Mouse (Mus musculus): ENCODE measurements around the gene Man2a1. TPM values are rescaled to one million over a fixed set of nuclear protein-coding genes. Genes with fewer than 3 reads are reported as not detected.

Man2a1 gene
- polyA plus RNA-seq, 1 experiment from 2014 or later: 5.4 TPM

- 74% methylated on average over 8 of the region's 8 CpGs for WGBS
- Histone ChIP-seq H3K9me3 (replicated peaks) (no peaks in the 10 kb centered on the region), H3K9ac (replicated peaks) (no peak overlapping the region), H3K27ac (replicated peaks) (no peak overlapping the region), H3K27me3 (replicated peaks) (no peaks in the 10 kb centered on the region), H3K4me2 (no peak overlapping the region), H3K36me3 (no peaks in the 10 kb centered on the region), H3K4me3 (replicated peaks) (no peak overlapping the region), H3K4me1 (no peaks in the 10 kb centered on the region)
- ATAC-seq (ENCODE audit: low FRiP score): no peak
Measured at GRCm38 (mm10) chr17:64579696-64580095, 20.8 kb upstream of the Man2a1 start.

- no peak for ATAC-seq (ENCODE audit: low FRiP score)
- no peak overlapping the region for H3K4me3 ChIP-seq (replicated peaks)
- H3K36me3 ChIP-seq: no peaks in the 10 kb centered on the region
- no peaks in the 10 kb centered on the region for H3K9me3 ChIP-seq (replicated peaks)
- no peaks in the 10 kb centered on the region for H3K4me1 ChIP-seq
- WGBS: 94% methylated on average over 6 of the region's 6 CpGs
- H3K4me2 ChIP-seq: no peak overlapping the region
- H3K9ac ChIP-seq (replicated peaks): no peak overlapping the region
- no peaks in the 10 kb centered on the region for H3K27me3 ChIP-seq (replicated peaks)
- H3K27ac ChIP-seq (replicated peaks): no peak overlapping the region
Measured at GRCm38 (mm10) chr17:64581133-64581532, 19.4 kb upstream of the Man2a1 start.

- Histone ChIP-seq H3K9ac (replicated peaks) (no peak overlapping the region), H3K27ac (replicated peaks) (no peak overlapping the region), H3K4me2 (no peak overlapping the region), H3K4me1 (no peaks in the 10 kb centered on the region), H3K36me3 (no peaks in the 10 kb centered on the region), H3K4me3 (replicated peaks) (no peak overlapping the region), H3K27me3 (replicated peaks) (no peaks in the 10 kb centered on the region), H3K9me3 (replicated peaks) (no peaks in the 10 kb centered on the region)
- WGBS: 87% methylated on average over 3 of the region's 3 CpGs
- ATAC-seq (ENCODE audit: low FRiP score): no peak
Measured at GRCm38 (mm10) chr17:64581962-64582361, 18.6 kb upstream of the Man2a1 start.

GRCm38 (mm10) chr17:64590483-64590882 lies 10.1 kb upstream of the Man2a1 start:
- no peak for ATAC-seq (ENCODE audit: low FRiP score)
- Histone ChIP-seq H3K36me3 (no peaks in the 10 kb centered on the region), H3K27ac (replicated peaks) (no peak overlapping the region), H3K4me3 (replicated peaks) (no peak overlapping the region), H3K9ac (replicated peaks) (no peak overlapping the region), H3K4me2 (no peak overlapping the region), H3K27me3 (replicated peaks) (no peaks in the 10 kb centered on the region), H3K9me3 (replicated peaks) (no peaks in the 10 kb centered on the region), H3K4me1 (peaks cover 3% of the 10 kb centered on the region)
- 51% methylated on average over 4 of the region's 4 CpGs for WGBS

GRCm38 (mm10) chr17:64591366-64591765 lies 9.2 kb upstream of the Man2a1 start:
- no peaks in the 10 kb centered on the region for H3K27me3 ChIP-seq (replicated peaks)
- no peaks in the 10 kb centered on the region for H3K36me3 ChIP-seq
- no peak overlapping the region for H3K4me3 ChIP-seq (replicated peaks)
- no peak for ATAC-seq (ENCODE audit: low FRiP score)
- peaks cover 3% of the 10 kb centered on the region for H3K4me1 ChIP-seq
- WGBS: 65% methylated on average over 10 of the region's 10 CpGs
- no peak overlapping the region for H3K4me2 ChIP-seq
- no peak overlapping the region for H3K27ac ChIP-seq (replicated peaks)
- no peaks in the 10 kb centered on the region for H3K9me3 ChIP-seq (replicated peaks)
- no peak overlapping the region for H3K9ac ChIP-seq (replicated peaks)

- H3K4me2 ChIP-seq: no peak overlapping the region
- H3K9me3 ChIP-seq (replicated peaks): no peaks in the 10 kb centered on the region
- no peak overlapping the region for H3K27ac ChIP-seq (replicated peaks)
- no peak overlapping the region for H3K4me3 ChIP-seq (replicated peaks)
- no peak overlapping the region for H3K9ac ChIP-seq (replicated peaks)
- no peak for ATAC-seq (ENCODE audit: low FRiP score)
- WGBS: 89% methylated on average over 2 of the region's 2 CpGs
- H3K27me3 ChIP-seq (replicated peaks): no peaks in the 10 kb centered on the region
- peaks cover 3% of the 10 kb centered on the region for H3K4me1 ChIP-seq
- no peaks in the 10 kb centered on the region for H3K36me3 ChIP-seq
Measured at GRCm38 (mm10) chr17:64592355-64592754, 8.2 kb upstream of the Man2a1 start.

- WGBS: 85% methylated on average over 3 of the region's 3 CpGs
- ATAC-seq (ENCODE audit: low FRiP score): no peak
- Histone ChIP-seq H3K4me3 (replicated peaks) (no peak overlapping the region), H3K4me1 (peaks cover 3% of the 10 kb centered on the region), H3K4me2 (no peak overlapping the region), H3K27me3 (replicated peaks) (no peaks in the 10 kb centered on the region), H3K36me3 (no peaks in the 10 kb centered on the region), H3K9ac (replicated peaks) (no peak overlapping the region), H3K27ac (replicated peaks) (no peak overlapping the region), H3K9me3 (replicated peaks) (no peaks in the 10 kb centered on the region)
Measured at GRCm38 (mm10) chr17:64592788-64593187, 7.7 kb upstream of the Man2a1 start.

GRCm38 (mm10) chr17:64597770-64598169 lies 2.8 kb upstream of the Man2a1 start:
- H3K4me2 ChIP-seq: no peak overlapping the region
- H3K4me1 ChIP-seq: peaks cover 22% of the 10 kb centered on the region
- no peak overlapping the region for H3K4me3 ChIP-seq (replicated peaks)
- H3K36me3 ChIP-seq: no peaks in the 10 kb centered on the region
- H3K9me3 ChIP-seq (replicated peaks): no peaks in the 10 kb centered on the region
- no peak overlapping the region for H3K27ac ChIP-seq (replicated peaks)
- no peak for ATAC-seq (ENCODE audit: low FRiP score)
- no peaks in the 10 kb centered on the region for H3K27me3 ChIP-seq (replicated peaks)
- H3K9ac ChIP-seq (replicated peaks): no peak overlapping the region
- WGBS: 88% methylated on average over 9 of the region's 9 CpGs

GRCm38 (mm10) chr17:64599916-64600315 lies 620 bp upstream of the Man2a1 start:
- WGBS: 41% methylated on average over 4 of the region's 4 CpGs
- H3K36me3 ChIP-seq: no peaks in the 10 kb centered on the region
- H3K4me1 ChIP-seq: peaks cover 38% of the 10 kb centered on the region
- H3K9me3 ChIP-seq (replicated peaks): no peaks in the 10 kb centered on the region
- no peak; the same call in 1 of the 2 replicates for ATAC-seq (ENCODE audit: low FRiP score)
- peak overlapping the region; percentile 80 for H3K4me3 ChIP-seq (replicated peaks)
- no peaks in the 10 kb centered on the region for H3K27me3 ChIP-seq (replicated peaks)
- peak overlapping the region; percentile 81 for H3K9ac ChIP-seq (replicated peaks)
- peak overlapping the region; percentile 88 for H3K27ac ChIP-seq (replicated peaks)
- H3K4me2 ChIP-seq: peak overlapping the region; percentile 95

- H3K4me2 ChIP-seq: peak overlapping the region; percentile 95
- peak overlapping the region; percentile 80 for H3K4me3 ChIP-seq (replicated peaks)
- H3K36me3 ChIP-seq: no peaks in the 10 kb centered on the region
- peaks cover 44% of the 10 kb centered on the region for H3K4me1 ChIP-seq
- no peaks in the 10 kb centered on the region for H3K9me3 ChIP-seq (replicated peaks)
- peak overlapping the region; percentile 88 for H3K27ac ChIP-seq (replicated peaks)
- H3K27me3 ChIP-seq (replicated peaks): no peaks in the 10 kb centered on the region
- ATAC-seq (ENCODE audit: low FRiP score): peak; percentile 60
- H3K9ac ChIP-seq (replicated peaks): peak overlapping the region; percentile 81
- WGBS: under 1% methylated on average over 73 of the region's 73 CpGs
Measured at GRCm38 (mm10) chr17:64601091-64601750, 685 bp downstream of the Man2a1 start.

GRCm38 (mm10) chr17:64601751-64602578 lies 1.4 kb downstream of the Man2a1 start:
- WGBS: under 1% methylated on average over 44 of the region's 44 CpGs
- no peaks in the 10 kb centered on the region for H3K9me3 ChIP-seq (replicated peaks)
- ATAC-seq (ENCODE audit: low FRiP score): 0 out of 2 replicates have a peak, but pooled peaks have one; percentile 36
- H3K4me1 ChIP-seq: peaks cover 44% of the 10 kb centered on the region
- H3K27ac ChIP-seq (replicated peaks): peak overlapping the region; percentile 88; the same call in 1 of the 2 replicates
- H3K4me2 ChIP-seq: peak overlapping the region; percentile 95
- peak overlapping the region; percentile 80 for H3K4me3 ChIP-seq (replicated peaks)
- no peaks in the 10 kb centered on the region for H3K36me3 ChIP-seq
- no peaks in the 10 kb centered on the region for H3K27me3 ChIP-seq (replicated peaks)
- H3K9ac ChIP-seq (replicated peaks): peak overlapping the region; percentile 81

GRCm38 (mm10) chr17:64603134-64603533 lies 2.6 kb downstream of the Man2a1 start:
- Histone ChIP-seq H3K4me3 (replicated peaks) (peak overlapping the region; percentile 80), H3K9ac (replicated peaks) (no peak overlapping the region), H3K27me3 (replicated peaks) (no peaks in the 10 kb centered on the region), H3K9me3 (replicated peaks) (no peaks in the 10 kb centered on the region), H3K27ac (replicated peaks) (no peak overlapping the region), H3K4me1 (peaks cover 44% of the 10 kb centered on the region), H3K36me3 (no peaks in the 10 kb centered on the region), H3K4me2 (peak overlapping the region; percentile 95)
- ATAC-seq (ENCODE audit: low FRiP score): no peak
- 56% methylated on average over 9 of the region's 9 CpGs for WGBS
